ENCODE assay signal across 8 mouse cellular contexts in genomic region chr14:78536281-78537165, GRCm38 (mm10). TPM values are rescaled to one million over a fixed set of nuclear protein-coding genes. Genes with fewer than 3 reads are reported as not detected.
DNase-seq lines count a peak whose midpoint lies in the region; ATAC-seq and TF ChIP-seq lines count a peak whose summit lies in the region.

Gene Akap11, minus strand, starts transcription at chr14:78536808.

- under 1% methylated on average over 82 of the region's 82 CpGs for WGBS in cerebellum, adult 2 months
- under 1% methylated on average over 74 of the region's 82 CpGs for WGBS in lung, postnatal 0 days

- H3K4me2 ChIP-seq in lung, postnatal 0 days (replicated peaks; ENCODE audit: low read depth, low read length): peak within 1 kb of the TSS; percentile 82

- TF ChIP-seq CTCF in MEL (IDR thresholded peaks at IDR 0.05 in 2 of 3, conservative IDR thresholded peaks at IDR 0.05 in 1 of 3; ENCODE audit: control insufficient read depth in 1 of 3, insufficient read depth in 1 of 3, low read depth in 2 of 3, low read length in 3 of 3, poor library complexity in 1 of 3, severe bottlenecking in 1 of 3): no peak
- no peak for TF ChIP-seq CTCF in cerebellum, adult 2 months (IDR thresholded peaks at IDR 0.05; ENCODE audit: borderline replicate concordance, insufficient read depth, low read depth, low read length)
- no peak for TF ChIP-seq CTCF in lung, postnatal 0 days (IDR thresholded peaks at IDR 0.05)

- peak within 1 kb of the TSS; percentile 59 to 97 for H3K4me3 ChIP-seq in MEL (ENCODE audit: control insufficient read depth in 1 of 2, insufficient read depth in 1 of 2, low read depth in 2 of 2, low read length in 2 of 2)
- H3K4me3 ChIP-seq in cerebellum, adult 2 months (replicated peaks; ENCODE audit: insufficient read depth, low read depth, low read length): peak within 1 kb of the TSS; percentile 94
- H3K4me3 ChIP-seq in lung, postnatal 0 days (ENCODE audit: low read depth, low read length): peak within 1 kb of the TSS; percentile 83

- H3K27ac ChIP-seq in MEL (ENCODE audit: control insufficient read depth, low read depth, low read length): peak within 1 kb of the TSS; percentile 71
- H3K27ac ChIP-seq in cerebellum, adult 2 months (ENCODE audit: insufficient read depth, low read length): peak within 1 kb of the TSS; percentile 90
- peak within 1 kb of the TSS; percentile 92 for H3K27ac ChIP-seq in lung, postnatal 0 days (ENCODE audit: low read length)

- peaks cover 21% of the 10 kb centered on the region for H3K79me2 ChIP-seq in MEL (ENCODE audit: control insufficient read depth, insufficient read depth, low read length, poor library complexity)

- H3K9ac ChIP-seq in MEL (ENCODE audit: control insufficient read depth, low read depth, low read length, poor library complexity, severe bottlenecking): peak within 1 kb of the TSS; percentile 87
- peak within 1 kb of the TSS; percentile 87 for H3K9ac ChIP-seq in lung, postnatal 0 days (replicated peaks; ENCODE audit: low read depth)

- H3K36me3 ChIP-seq in MEL (ENCODE audit: control insufficient read depth in 1 of 2, insufficient read depth in 2 of 2, low read length in 2 of 2): peaks cover 0 to 7% of the 10 kb centered on the region in 2 experiments; a peak in 2 of 4 replicates
- no peaks in the 10 kb centered on the region for H3K36me3 ChIP-seq in lung, postnatal 0 days (ENCODE audit: insufficient read depth, low read length)

- TF ChIP-seq POLR2A in MEL (IDR thresholded peaks at IDR 0.05; ENCODE audit: control insufficient read depth in 1 of 2, insufficient read depth in 1 of 2, low read depth in 1 of 2, low read length in 2 of 2, poor library complexity in 1 of 2): peak; percentile 72 to 95; a peak in 3 of 4 replicates
- peak; percentile 65 for TF ChIP-seq POLR2A in cerebellum, adult 2 months (IDR thresholded peaks at IDR 0.05; ENCODE audit: borderline replicate concordance, insufficient read depth, low read length)

- peaks cover 0 to 8% of the 10 kb centered on the region in 2 experiments; a peak in 1 of 4 replicates for H3K4me1 ChIP-seq in MEL (ENCODE audit: control insufficient read depth in 1 of 2, insufficient read depth in 2 of 2, low read length in 2 of 2)
- peaks cover 13% of the 10 kb centered on the region for H3K4me1 ChIP-seq in cerebellum, adult 2 months (ENCODE audit: control insufficient read depth, insufficient read depth, low read length)
- peaks cover 8% of the 10 kb centered on the region; the same call in 1 of the 2 replicates for H3K4me1 ChIP-seq in lung, postnatal 0 days (ENCODE audit: insufficient read depth, low read depth, low read length)

- no peaks in the 10 kb centered on the region for H3K9me3 ChIP-seq in MEL (replicated peaks; ENCODE audit: insufficient read depth, low read length)
- H3K9me3 ChIP-seq in lung, postnatal 0 days (ENCODE audit: low read length): no peaks in the 10 kb centered on the region

- TF ChIP-seq EP300 in MEL (IDR thresholded peaks at IDR 0.05; ENCODE audit: low read depth in 1 of 2, low read length in 2 of 2): no peak
- TF ChIP-seq EP300 in lung, postnatal 0 days (IDR thresholded peaks at IDR 0.05): peak; percentile 85; the same call in 1 of the 2 replicates

- peak; percentile 91 to 95 for ATAC-seq in hematopoietic stem cell, adult 5-6 weeks (replicated peaks in 1 of 2; ENCODE audit: insufficient read depth in 1 of 2, low FRiP score in 2 of 2, low TSS enrichment in 1 of 2, low read depth in 1 of 2, poor library complexity in 2 of 2, severe bottlenecking in 2 of 2)
- ATAC-seq in lung, postnatal 0 days: peak; percentile 95

- DNase-seq in MEL (ENCODE audit: low read depth, low spot score): peak; percentile 93
- peak; percentile 94 to 97 for DNase-seq in cerebellum, adult 2 months
- DNase-seq in forelimb bud, embryonic 11.5 days (ENCODE audit: low read depth, low spot score): peak; percentile 98
- DNase-seq in layer of hippocampus, adult 9-11 months: peak; percentile 98
- DNase-seq in lung, postnatal 0 days (ENCODE audit: low spot score): peak; percentile 96
- DNase-seq in ovary, postnatal 14 days (ENCODE audit: low spot score): peak; percentile 85
- DNase-seq in thymus, postnatal 14 days: peak; percentile 93

- TF ChIP-seq RAD21 in MEL (IDR thresholded peaks at IDR 0.05; ENCODE audit: low read depth, low read length): no peak

- no peaks in the 10 kb centered on the region for H3K27me3 ChIP-seq in MEL (ENCODE audit: control insufficient read depth in 1 of 2, insufficient read depth in 2 of 2, low read length in 2 of 2)
- no peaks in the 10 kb centered on the region for H3K27me3 ChIP-seq in cerebellum, adult 2 months (ENCODE audit: control insufficient read depth, insufficient read depth, low read length)
- H3K27me3 ChIP-seq in lung, postnatal 0 days (replicated peaks; ENCODE audit: insufficient read depth, low read length): no peaks in the 10 kb centered on the region

TF ChIP-seq in MEL, 35 proteins besides CTCF, POLR2A, EP300 and RAD21:
- no peak; the same call in 1 of the 2 replicates for TF ChIP-seq MAZ (IDR thresholded peaks at IDR 0.05; ENCODE audit: low read depth, low read length)
- no peak for TF ChIP-seq ETS1 (IDR thresholded peaks at IDR 0.05; ENCODE audit: low read depth, low read length)
- no peak for TF ChIP-seq TAL1 (IDR thresholded peaks at IDR 0.05; ENCODE audit: low read length)
- TF ChIP-seq MYB (IDR thresholded peaks at IDR 0.05; ENCODE audit: low read depth, low read length): no peak
- peak; percentile 75 for TF ChIP-seq HCFC1 (IDR thresholded peaks at IDR 0.05; ENCODE audit: low read depth, low read length)
- TF ChIP-seq SMC3 (IDR thresholded peaks at IDR 0.05; ENCODE audit: low read depth, low read length): no peak
- no peak for TF ChIP-seq ZNF384 (IDR thresholded peaks at IDR 0.05; ENCODE audit: low read depth, low read length)
- TF ChIP-seq USF1 (IDR thresholded peaks at IDR 0.05; ENCODE audit: low read depth, low read length): peak; percentile 98
- peak; percentile 69 for TF ChIP-seq NELFE (IDR thresholded peaks at IDR 0.05; ENCODE audit: low read depth, low read length)
- TF ChIP-seq ZMIZ1 (IDR thresholded peaks at IDR 0.05; ENCODE audit: low read depth, low read length): no peak
- no peak for TF ChIP-seq JUND (IDR thresholded peaks at IDR 0.05; ENCODE audit: low read depth, low read length)
- peak; percentile 98 for TF ChIP-seq MAX (IDR thresholded peaks at IDR 0.05; ENCODE audit: low read length)
- TF ChIP-seq MEF2A (IDR thresholded peaks at IDR 0.05; ENCODE audit: extremely low read depth, insufficient replicate concordance, low read depth, low read length, poor library complexity, severe bottlenecking): no peak
- TF ChIP-seq RCOR1 (IDR thresholded peaks at IDR 0.05; ENCODE audit: low read depth, low read length): no peak
- no peak for TF ChIP-seq TBP (IDR thresholded peaks at IDR 0.05; ENCODE audit: low read depth, low read length)
- TF ChIP-seq GATA1 (IDR thresholded peaks at IDR 0.05; ENCODE audit: low read depth, low read length): no peak
- TF ChIP-seq GABPA (IDR thresholded peaks at IDR 0.05; ENCODE audit: low read depth, low read length): no peak
- TF ChIP-seq NRF1 (IDR thresholded peaks at IDR 0.05; ENCODE audit: insufficient read depth, low read depth, low read length, poor library complexity, severe bottlenecking): no peak
- no peak for TF ChIP-seq POLR2AphosphoS2 (IDR thresholded peaks at IDR 0.05; ENCODE audit: low read length)
- TF ChIP-seq ZKSCAN1 (IDR thresholded peaks at IDR 0.05; ENCODE audit: low read depth, low read length): no peak
- peak; percentile 95 for TF ChIP-seq CHD2 (IDR thresholded peaks at IDR 0.05; ENCODE audit: low read length)
- TF ChIP-seq CHD1 (IDR thresholded peaks at IDR 0.05; ENCODE audit: low read depth, low read length): no peak
- no peak for TF ChIP-seq E2F4 (IDR thresholded peaks at IDR 0.05; ENCODE audit: borderline replicate concordance, low read depth, low read length)
- peak; percentile 81 to 86 for TF ChIP-seq USF2 (IDR thresholded peaks at IDR 0.05; ENCODE audit: borderline replicate concordance in 1 of 2, insufficient read depth in 1 of 2, low read depth in 1 of 2, low read length in 2 of 2)
- peak; percentile 79 for TF ChIP-seq MXI1 (IDR thresholded peaks at IDR 0.05; ENCODE audit: low read depth, low read length)
- peak; percentile 77; the same call in 1 of the 2 replicates for TF ChIP-seq MYC (IDR thresholded peaks at IDR 0.05; ENCODE audit: low read depth, low read length)
- no peak for TF ChIP-seq POLR2AphosphoS5 (IDR thresholded peaks at IDR 0.05; ENCODE audit: borderline replicate concordance, low read depth, low read length)
- no peak for TF ChIP-seq UBTF (IDR thresholded peaks at IDR 0.05; ENCODE audit: borderline replicate concordance, insufficient read depth, low read depth, low read length)
- TF ChIP-seq KAT2A (conservative IDR thresholded peaks at IDR 0.05; ENCODE audit: low read depth, low read length): no peak; the same call in 1 of the 2 replicates
- TF ChIP-seq ELF1 (IDR thresholded peaks at IDR 0.05; ENCODE audit: low read depth, low read length): peak; percentile 74; the same call in 1 of the 2 replicates
- peak; percentile 71 for TF ChIP-seq SIN3A (IDR thresholded peaks at IDR 0.05; ENCODE audit: low read length)
- no peak for TF ChIP-seq MAFK (IDR thresholded peaks at IDR 0.05; ENCODE audit: borderline replicate concordance, low read depth, low read length)
- no peak for TF ChIP-seq BHLHE40 (IDR thresholded peaks at IDR 0.05; ENCODE audit: borderline replicate concordance, low read depth, low read length)
- TF ChIP-seq ZC3H11A (IDR thresholded peaks at IDR 0.05; ENCODE audit: low read depth, low read length): no peak
- no peak for TF ChIP-seq TCF12 (IDR thresholded peaks at IDR 0.05; ENCODE audit: low read depth, low read length)

RNA-seq across cellular contexts. Expression of gene Akap11, which starts in this region (rescaled TPM):
- 17.1 and 17.6 TPM in 2 replicates for total RNA-seq in MEL (2012; rRNA removed)
- 10 to 100 TPM; 13.0 to 25.4 TPM for polyA plus RNA-seq in MEL (2012; ENCODE audit: insufficient read depth in 1 of 2, insufficient read length in 2 of 2, low read depth in 1 of 2, low replicate concordance in 2 of 2, missing spikeins in 1 of 2)
- 51.0 TPM in 2 replicates for polyA plus RNA-seq in cerebellum, adult 2 months (2012; rRNA removed)
- total RNA-seq in hematopoietic stem cell, adult 5-6 weeks (2017): 53.6 and 55.3 TPM in 2 replicates
- polyA plus RNA-seq in lung, postnatal 0 days (2015; fragmentation: Nextera tagmentation; extraction: Ambion mirVana): 9.4 and 12.2 TPM in 2 replicates

Comparison
In these comparisons a context has a peak if more than half of its experiments do, and no peak if none do; other contexts are left out.
1. Peak in every context shown above with its lines: DNase-seq, ATAC-seq, H3K4me3 ChIP-seq and H3K27ac ChIP-seq.